Mouse (Mus musculus): ENCODE measurements around the gene Gpr137c.

DNA sequence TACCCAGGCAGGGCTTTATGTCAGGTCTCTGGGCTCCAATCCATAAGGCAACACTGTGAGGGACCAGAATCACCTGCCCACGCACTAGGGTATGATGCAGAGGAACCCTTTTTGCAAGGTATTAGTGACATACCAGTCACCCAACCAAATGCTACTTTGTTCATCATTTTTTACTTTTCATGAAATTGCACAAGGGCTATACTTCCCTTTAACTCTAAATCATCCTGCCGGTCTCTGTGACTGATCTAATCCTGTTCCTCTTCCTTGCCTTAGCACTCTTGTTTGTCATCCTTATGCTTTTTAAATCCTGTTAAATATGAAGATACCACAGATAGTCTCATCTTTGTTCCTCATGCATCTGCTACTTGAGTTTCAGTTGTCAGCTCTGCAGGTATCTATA lies 19.5 kb downstream of the Gpr137c start:
- TF ChIP-seq CTCF (IDR thresholded peaks at IDR 0.05; ENCODE audit: extremely low read depth, insufficient read length, insufficient replicate concordance, low read depth, low read length) (no peak), POLR2A (IDR thresholded peaks at IDR 0.05; ENCODE audit: low read depth, low read length) (no peak)

All from small intestine, adult 2 months (tissue).